Mouse (Mus musculus): ENCODE data around the gene Epn3.

Gene Epn3

GRCm38 (mm10) chr11:94499661-94500152 lies at the start of gene Epn3:
Epn3 (minus strand) TSS chr11:94499974.
- in situ Hi-C loops (cut with MboI, MseI), result no loop called here

- in situ Hi-C loops (cut with MboI, MseI), result no loop called here
Observed at GRCm38 (mm10) chr11:94548888-94549690, 49.3 kb upstream of the Epn3 start, which contains the start of gene Rsad1. Rsad1 (minus strand) TSS chr11:94549255.

GRCm38 (mm10) chr11:94548041-94548784 lies 48.4 kb upstream of the Epn3 start:
- in situ Hi-C loops (cut with MboI, MseI), result no loop called here

GRCm38 (mm10) chr11:94547271-94547670 lies 47.5 kb upstream of the Epn3 start:
- in situ Hi-C loops (cut with MboI, MseI), result no loop called here

- in situ Hi-C loops (cut with MboI, MseI), result no loop called here
Observed at GRCm38 (mm10) chr11:94546381-94546780, 46.6 kb upstream of the Epn3 start.

- in situ Hi-C loops (cut with MboI, MseI), result no loop called here
Observed at GRCm38 (mm10) chr11:94544422-94544821, 44.6 kb upstream of the Epn3 start.

GRCm38 (mm10) chr11:94543932-94544331 lies 44.2 kb upstream of the Epn3 start:
- in situ Hi-C loops (cut with MboI, MseI), result no loop called here

GRCm38 (mm10) chr11:94543344-94543743 lies 43.6 kb upstream of the Epn3 start:
- in situ Hi-C loops (cut with MboI, MseI), result no loop called here

- in situ Hi-C loops (cut with MboI, MseI), result no loop called here
Observed at GRCm38 (mm10) chr11:94542400-94542799, 42.6 kb upstream of the Epn3 start.

GRCm38 (mm10) chr11:94539761-94540160 lies 40.0 kb upstream of the Epn3 start:
- in situ Hi-C loops (cut with MboI, MseI), result no loop called here

GRCm38 (mm10) chr11:94538733-94539292 lies 39.0 kb upstream of the Epn3 start:
- in situ Hi-C loops (cut with MboI, MseI), result no loop called here

- in situ Hi-C loops (cut with MboI, MseI), result no loop called here
Observed at GRCm38 (mm10) chr11:94533171-94533570, 33.4 kb upstream of the Epn3 start.

- in situ Hi-C loops (cut with MboI, MseI), result no loop called here
Observed at GRCm38 (mm10) chr11:94528879-94529278, 29.1 kb upstream of the Epn3 start.

GRCm38 (mm10) chr11:94526171-94526879 lies 26.6 kb upstream of the Epn3 start:
- in situ Hi-C loops (cut with MboI, MseI), result no loop called here

GRCm38 (mm10) chr11:94521219-94521843 lies 21.6 kb upstream of the Epn3 start, which contains the start of gene Mycbpap:
Mycbpap (minus strand) TSS chr11:94521742.
- in situ Hi-C loops (cut with MboI, MseI), result no loop called here

- in situ Hi-C loops (cut with MboI, MseI), result no loop called here
Observed at GRCm38 (mm10) chr11:94513452-94513851, 13.7 kb upstream of the Epn3 start.

- in situ Hi-C loops (cut with MboI, MseI), result no loop called here
Observed at GRCm38 (mm10) chr11:94508976-94509375, 9.2 kb upstream of the Epn3 start.

- in situ Hi-C loops (cut with MboI, MseI), result no loop called here
Observed at GRCm38 (mm10) chr11:94501482-94501881, 1.7 kb upstream of the Epn3 start.

GRCm38 (mm10) chr11:94500362-94500761 lies 588 bp upstream of the Epn3 start:
- in situ Hi-C loops (cut with MboI, MseI), result no loop called here

- in situ Hi-C loops (cut with MboI, MseI), result no loop called here
Observed at GRCm38 (mm10) chr11:94499035-94499434, 739 bp downstream of the Epn3 start.
